Mouse (Mus musculus) heart, embryonic 11.5 days (tissue): Measurements from ENCODE around the gene Prdm4. TPM values are rescaled to one million over a fixed set of nuclear protein-coding genes. Genes with fewer than 3 reads are reported as not detected.

Experiments used
- ATAC-seq: fragments of 200-750 bp; cut with Nextera tagmentation; replicated peaks from 2 replicates; pipeline ENCODE4 v1.8.0; 2017; ENCODE audit warnings: moderate library complexity; ENCODE audit not compliant: insufficient number of reproducible peaks, low FRiP score, low TSS enrichment
- H3K27ac ChIP-seq: fragments of 300-500 bp; sonication (generic); 2 replicates; pipeline ENCODE4 v1.5.1; 2014; ENCODE audit warnings: mild to moderate bottlenecking, low read depth, low read length
- H3K27me3 ChIP-seq: fragments of 300-500 bp; sonication (generic); 2 replicates; pipeline ENCODE4 v1.6.1; 2014; ENCODE audit warnings: mild to moderate bottlenecking, low read length, mixed read lengths; ENCODE audit not compliant: control insufficient read depth, insufficient read depth
- H3K36me3 ChIP-seq: fragments of 300-500 bp; sonication (generic); 2 replicates; pipeline ENCODE4 v1.6.1; 2014; ENCODE audit warnings: mild to moderate bottlenecking, low read length, moderate library complexity, mixed read lengths; ENCODE audit not compliant: control insufficient read depth, insufficient read depth
- H3K4me1 ChIP-seq: fragments of 300-500 bp; sonication (generic); 2 replicates; pipeline ENCODE4 v1.6.1; 2014; ENCODE audit warnings: low read length; ENCODE audit not compliant: control insufficient read depth, insufficient read depth
- H3K4me2 ChIP-seq: fragments of 300-500 bp; sonication (generic); 2 replicates; pipeline ENCODE4 v1.6.1; 2014; ENCODE audit warnings: mild to moderate bottlenecking, moderate library complexity
- H3K4me3 ChIP-seq: fragments of 300-500 bp; sonication (generic); 2 replicates; pipeline ENCODE4 v1.5.1; 2014; ENCODE audit warnings: low read depth, low read length
- H3K9ac ChIP-seq: fragments of 300-500 bp; sonication (generic); 2 replicates; pipeline ENCODE4 v1.6.1; 2014; ENCODE audit warnings: mild to moderate bottlenecking, low read depth, low read length, moderate library complexity
- H3K9me3 ChIP-seq: fragments of 300-500 bp; sonication (generic); replicated peaks from 2 replicates; pipeline ENCODE4 v1.6.1; 2016; ENCODE audit warnings: low read length; ENCODE audit not compliant: control insufficient read depth
- WGBS: fragments of 180-500 bp; shearing (Covaris S2); extraction: QIAGEN DNeasy Blood & Tissue Kit; methylation state at CpG from one replicate; pipeline ENCODE4 v1.1.7; 2014; ENCODE audit not compliant: insufficient replicate concordance; 5-methylcytosine and 5-hydroxymethylcytosine counted together
- polyA plus RNA-seq: library from polyadenylated mRNA; unstranded; fragments of >200 nt; fragmentation: Nextera tagmentation; extraction: Ambion mirVana; gene quantifications from 2 replicates; pipeline ENCODE4 v1.2.1, GENCODE M21; 2014

The Prdm4 gene
- polyA plus RNA-seq, result 17.1 and 17.2 TPM in 2 replicates

GRCm38 (mm10) chr10:85916498-85917309 is at the start of gene Prdm4:
Gene Prdm4, minus strand, starts transcription at chr10:85917142.
- under 1% methylated on average over 81 of the region's 90 CpGs for WGBS

DNA sequence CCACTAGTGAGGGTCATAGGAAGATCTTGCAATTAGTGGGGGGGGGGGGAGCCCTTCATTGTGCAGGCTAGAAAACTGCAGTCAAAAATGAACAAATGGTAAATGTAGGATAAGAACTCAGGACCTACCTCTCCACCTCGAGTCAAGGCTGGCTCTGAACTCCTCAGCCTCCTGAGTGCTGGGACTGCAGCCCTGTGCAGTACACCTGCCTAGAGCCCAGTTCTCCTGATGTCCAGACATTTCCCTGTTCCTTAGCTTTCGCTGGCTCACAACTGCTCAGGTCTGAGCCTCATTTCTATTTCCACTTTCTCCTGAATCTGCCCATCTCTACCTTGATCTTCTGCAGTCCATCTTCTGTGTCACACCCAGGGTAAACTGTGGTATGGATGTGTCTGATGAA is 49.5 kb upstream of the Prdm4 start:
- Histone ChIP-seq H3K4me2 (no peak overlapping the region), H3K36me3 (no peaks in the 10 kb centered on the region), H3K4me1 (no peaks in the 10 kb centered on the region), H3K27ac (no peak overlapping the region), H3K9me3 (no peaks in the 10 kb centered on the region), H3K27me3 (no peaks in the 10 kb centered on the region), H3K4me3 (no peak overlapping the region), H3K9ac (no peak overlapping the region)
- WGBS, result 54% methylated on average over 2 of the region's 2 CpGs
- ATAC-seq, result no peak

More at GRCm38 (mm10) chr10:85916498-85917309, at the start of gene Prdm4:
- peak; percentile 99 for ATAC-seq
- H3K4me3 ChIP-seq, result peak within 1 kb of the TSS; percentile 92
- H3K4me1 ChIP-seq, result peaks cover 6% of the 10 kb centered on the region; the same call in 1 of the 2 replicates
- no peaks in the 10 kb centered on the region for H3K27me3 ChIP-seq
- H3K4me2 ChIP-seq, result peak within 1 kb of the TSS; percentile 86
- H3K27ac ChIP-seq, result peak within 1 kb of the TSS; percentile 92
- no peaks in the 10 kb centered on the region for H3K9me3 ChIP-seq
- peak within 1 kb of the TSS; percentile 94 for H3K9ac ChIP-seq
- peaks cover 7% of the 10 kb centered on the region; the same call in 1 of the 2 replicates for H3K36me3 ChIP-seq

GRCm38 (mm10) chr10:85964316-85964715 is 47.4 kb upstream of the Prdm4 start:
- Histone ChIP-seq H3K27me3 (no peaks in the 10 kb centered on the region; the same call in 1 of the 2 replicates), H3K27ac (no peak overlapping the region), H3K9me3 (no peaks in the 10 kb centered on the region), H3K4me2 (no peak overlapping the region), H3K4me3 (no peak overlapping the region), H3K4me1 (no peaks in the 10 kb centered on the region), H3K36me3 (no peaks in the 10 kb centered on the region), H3K9ac (no peak overlapping the region)
- 75% methylated on average over 7 of the region's 7 CpGs for WGBS
- ATAC-seq, result no peak

DNA sequence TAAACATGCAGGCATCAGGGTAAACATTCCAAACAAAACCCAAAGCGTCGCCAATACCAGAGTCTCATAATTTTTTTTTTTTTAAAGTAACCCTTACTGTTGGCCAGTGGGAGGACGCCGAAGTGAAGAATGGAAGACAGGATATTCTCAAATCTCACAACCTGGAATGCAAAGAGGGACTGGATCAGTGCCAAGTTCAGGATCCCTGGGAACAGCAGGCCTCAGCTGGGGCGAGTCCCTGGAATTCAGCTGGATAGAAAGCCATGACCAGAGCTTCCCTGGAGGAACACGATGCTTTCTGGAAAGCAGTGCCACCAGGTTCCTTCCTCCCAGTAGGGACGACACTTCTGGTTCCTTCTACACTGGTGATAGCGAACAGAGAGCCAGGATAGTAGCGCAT is 46.0 kb upstream of the Prdm4 start:
- Histone ChIP-seq H3K36me3 (no peaks in the 10 kb centered on the region), H3K27ac (no peak overlapping the region), H3K9ac (no peak overlapping the region), H3K4me3 (no peak overlapping the region), H3K27me3 (no peaks in the 10 kb centered on the region; the same call in 1 of the 2 replicates), H3K4me2 (no peak overlapping the region), H3K9me3 (no peaks in the 10 kb centered on the region), H3K4me1 (no peaks in the 10 kb centered on the region)
- 52% methylated on average over 9 of the region's 9 CpGs for WGBS
- ATAC-seq, result no peak

GRCm38 (mm10) chr10:85957464-85957950 is 40.6 kb upstream of the Prdm4 start, which contains the start of gene Rtcb:
Gene Rtcb, minus strand, starts transcription at chr10:85957823.
- peak within 1 kb of the TSS; percentile 74 for H3K27ac ChIP-seq
- WGBS, result under 1% methylated on average over 38 of the region's 38 CpGs
- H3K4me3 ChIP-seq, result peak within 1 kb of the TSS; percentile 98
- no peaks in the 10 kb centered on the region for H3K9me3 ChIP-seq
- no peaks in the 10 kb centered on the region for H3K4me1 ChIP-seq
- H3K36me3 ChIP-seq, result peaks cover 13% of the 10 kb centered on the region
- no peaks in the 10 kb centered on the region; the same call in 1 of the 2 replicates for H3K27me3 ChIP-seq
- H3K9ac ChIP-seq, result peak within 1 kb of the TSS; percentile 98
- peak; percentile 90 for ATAC-seq
- peak within 1 kb of the TSS; percentile 90 for H3K4me2 ChIP-seq

DNA sequence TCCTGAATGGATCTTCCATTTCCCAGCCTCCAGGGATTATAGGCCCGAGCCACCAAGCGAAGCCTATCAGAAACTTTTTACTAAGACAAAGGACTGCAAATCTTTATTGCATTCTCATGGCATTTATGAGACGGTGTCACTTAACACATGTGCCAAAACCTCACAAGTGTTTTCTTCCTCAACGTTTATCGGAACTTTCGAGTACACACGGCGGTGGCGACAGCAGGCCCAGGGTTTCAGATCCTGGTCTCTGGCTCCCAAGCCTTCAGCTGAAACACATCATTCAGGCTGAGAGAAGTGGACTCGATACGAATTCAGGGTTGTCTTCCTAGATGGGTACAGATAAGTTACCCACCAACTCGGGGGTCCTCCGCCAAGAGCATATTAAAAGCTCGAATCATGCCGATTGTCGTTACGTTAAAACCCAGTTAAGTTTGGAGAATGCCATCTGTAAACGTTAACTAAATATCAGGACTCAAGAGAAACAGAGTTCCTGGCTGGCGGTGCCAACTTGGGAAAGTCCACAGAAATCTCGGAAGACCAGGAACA is 40.0 kb upstream of the Prdm4 start:
- ATAC-seq, result no peak
- Histone ChIP-seq H3K4me1 (no peaks in the 10 kb centered on the region), H3K36me3 (peaks cover 17% of the 10 kb centered on the region), H3K27ac (peak overlapping the region; percentile 74; the same call in 1 of the 2 replicates), H3K9me3 (no peaks in the 10 kb centered on the region), H3K9ac (peak overlapping the region; percentile 98), H3K4me3 (peak overlapping the region; percentile 98), H3K4me2 (peak overlapping the region; percentile 90), H3K27me3 (no peaks in the 10 kb centered on the region; the same call in 1 of the 2 replicates)
- 4% methylated on average over 20 of the region's 20 CpGs for WGBS

DNA sequence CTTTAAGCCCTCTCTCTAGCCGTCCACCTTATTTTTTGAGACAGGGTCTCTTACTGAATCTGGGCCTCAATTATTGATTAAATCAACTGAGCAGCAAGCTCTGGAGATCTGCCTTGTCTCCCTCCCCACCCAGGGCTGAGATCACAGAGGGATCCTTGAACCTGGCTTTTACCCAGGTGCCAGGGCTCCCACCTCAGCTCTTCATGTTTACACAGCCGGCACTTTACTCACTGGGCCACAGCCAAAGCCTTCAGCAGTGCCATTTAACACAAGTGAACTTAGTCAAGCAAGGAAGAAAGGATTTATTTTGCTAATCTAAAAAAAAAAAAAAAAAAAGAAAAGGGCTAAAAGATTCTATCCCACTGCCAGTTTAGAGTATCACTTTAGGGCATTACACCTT is 37.5 kb upstream of the Prdm4 start:
- Histone ChIP-seq H3K4me3 (no peak overlapping the region), H3K9ac (no peak overlapping the region), H3K27ac (no peak overlapping the region), H3K36me3 (peaks cover 26% of the 10 kb centered on the region), H3K9me3 (no peaks in the 10 kb centered on the region), H3K4me2 (no peak overlapping the region), H3K4me1 (no peaks in the 10 kb centered on the region), H3K27me3 (no peaks in the 10 kb centered on the region)
- 83% methylated on average over 2 of the region's 2 CpGs for WGBS
- no peak for ATAC-seq

DNA sequence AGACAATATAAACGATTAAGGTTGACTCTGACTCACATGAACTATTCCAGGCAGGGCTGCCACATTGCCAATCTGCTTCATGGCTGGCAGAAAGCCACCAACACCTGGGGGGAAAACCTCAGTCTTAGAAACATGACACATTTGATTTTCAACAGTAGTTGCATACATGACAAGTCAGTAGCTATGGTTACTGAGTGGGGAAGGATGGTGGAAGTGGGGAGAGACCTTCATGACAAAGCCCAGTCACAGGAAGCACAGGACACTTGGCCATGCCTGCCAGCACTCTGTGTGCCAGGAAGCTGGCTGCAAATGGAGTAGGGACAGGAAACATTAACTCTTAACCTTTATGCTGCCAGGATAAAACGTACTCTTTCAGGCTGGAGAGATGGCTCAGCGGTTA is 36.5 kb upstream of the Prdm4 start:
- Histone ChIP-seq H3K36me3 (peaks cover 27% of the 10 kb centered on the region), H3K9me3 (no peaks in the 10 kb centered on the region), H3K27ac (no peak overlapping the region), H3K9ac (no peak overlapping the region), H3K4me2 (no peak overlapping the region), H3K4me3 (no peak overlapping the region), H3K27me3 (no peaks in the 10 kb centered on the region), H3K4me1 (no peaks in the 10 kb centered on the region)
- WGBS, result 79% methylated on average over 3 of the region's 3 CpGs
- ATAC-seq, result no peak
